Mouse (Mus musculus): ENCODE measurements at regions not wholly inside any gene's neighbourhood (a gene's known extent, or its start where the extent isn't known, plus 50 kb on each side); places are given as distances from the start of the nearest gene placed in this dataset.
"Not testable (repeated sequence)": the region's sequence is repeated elsewhere in the genome, so short reads cannot be mapped to it uniquely, and the experiment has no call there.

- in situ Hi-C loops (cut with MboI; ENCODE audit: low pct_unique_long_range_greater_than_20kb in 1 of 2, low sequenced_read_pairs in 2 of 2, unreplicated experiment in 1 of 2), result no loop called here
These were observed 2615.7 kb downstream of the Poteg start for GRCm38 (mm10) chr8:30063148-30063547.

GRCm38 (mm10) chr8:30077726-30078125 is 2630.3 kb downstream of the Poteg start:
- in situ Hi-C loops (cut with MboI; ENCODE audit: low pct_unique_long_range_greater_than_20kb in 1 of 2, low sequenced_read_pairs in 2 of 2, unreplicated experiment in 1 of 2), result no loop called here

DNA sequence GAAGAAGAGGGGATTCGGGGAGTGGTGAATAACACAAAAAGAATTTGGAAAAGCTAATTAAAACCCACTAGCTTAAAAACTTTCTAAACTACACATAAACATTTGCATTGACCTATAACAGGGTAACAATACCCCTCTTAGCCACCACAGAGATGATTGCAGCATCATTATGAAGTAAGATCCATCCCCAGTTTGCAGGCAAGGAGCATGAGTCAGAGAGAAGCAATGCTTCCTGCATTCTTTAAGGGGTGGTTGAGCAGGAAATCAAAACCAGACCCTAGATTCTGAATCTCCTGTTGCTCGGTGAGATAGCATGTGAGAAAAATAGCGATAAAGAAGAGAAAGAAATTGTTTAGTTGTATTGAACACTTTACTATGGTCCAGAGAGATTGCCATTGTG is 2680.3 kb downstream of the Poteg start:
- in situ Hi-C loops (cut with MboI; ENCODE audit: low pct_unique_long_range_greater_than_20kb in 1 of 2, low sequenced_read_pairs in 2 of 2, unreplicated experiment in 1 of 2), result no loop called here

- in situ Hi-C loops (cut with MboI; ENCODE audit: low pct_unique_long_range_greater_than_20kb in 1 of 2, low sequenced_read_pairs in 2 of 2, unreplicated experiment in 1 of 2), result no loop called here
These were observed 2687.5 kb downstream of the Poteg start for GRCm38 (mm10) chr8:30134999-30135398.

DNA sequence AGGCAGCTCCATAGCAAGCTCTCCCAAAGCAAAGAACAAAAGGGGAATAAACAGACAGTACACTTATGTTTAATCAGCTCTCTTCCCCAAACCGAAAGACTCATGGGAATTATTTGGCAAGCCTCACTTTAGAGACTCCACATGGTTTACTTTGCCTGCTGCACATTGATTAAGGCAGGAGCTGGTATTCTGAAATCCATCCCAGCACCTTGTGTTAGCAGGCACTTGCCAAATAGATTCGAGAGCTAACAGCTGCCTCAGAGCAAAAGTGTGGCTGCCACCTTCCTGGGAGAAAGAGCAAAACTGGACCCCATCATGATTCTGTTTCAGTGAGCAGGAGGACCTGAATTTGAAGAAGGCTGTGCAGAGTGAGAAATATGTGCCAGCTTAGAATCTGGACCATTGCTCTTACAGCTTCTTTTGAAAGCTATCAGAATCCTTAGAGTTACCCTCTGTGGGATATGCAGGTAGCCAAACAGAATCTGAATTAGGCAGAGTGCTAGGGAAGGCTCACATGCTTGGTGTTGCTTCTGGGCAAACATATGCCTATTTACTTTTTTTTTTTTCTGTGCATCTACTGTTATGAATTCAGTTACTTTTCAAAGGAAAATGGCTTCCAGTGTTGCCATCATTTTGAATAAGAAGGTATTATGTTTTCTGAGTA is 2703.8 kb downstream of the Poteg start:
- in situ Hi-C loops (cut with MboI; ENCODE audit: low pct_unique_long_range_greater_than_20kb in 1 of 2, low sequenced_read_pairs in 2 of 2, unreplicated experiment in 1 of 2), result no loop called here

DNA sequence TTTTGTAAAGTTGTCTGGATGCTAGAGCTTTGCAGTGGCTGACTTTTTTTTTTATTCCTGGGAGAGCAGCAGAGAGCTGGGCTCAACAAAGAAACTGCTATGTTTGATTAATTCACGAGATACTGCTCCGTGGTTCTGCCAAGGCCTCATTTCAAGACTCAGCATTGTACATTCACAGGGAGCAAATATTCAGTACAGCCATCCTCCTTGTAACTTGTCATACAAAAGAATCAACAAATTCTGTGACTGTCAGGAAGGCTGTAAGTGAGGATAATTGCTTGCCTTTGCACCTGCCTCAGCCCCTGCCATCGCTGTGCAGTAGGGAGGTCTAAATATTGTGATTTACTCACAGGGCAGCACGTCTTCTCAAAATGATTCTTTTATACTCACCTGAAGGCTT is 2705.5 kb downstream of the Poteg start:
- in situ Hi-C loops (cut with MboI; ENCODE audit: low pct_unique_long_range_greater_than_20kb in 1 of 2, low sequenced_read_pairs in 2 of 2, unreplicated experiment in 1 of 2), result no loop called here

- in situ Hi-C loops (cut with MboI; ENCODE audit: low pct_unique_long_range_greater_than_20kb in 1 of 2, low sequenced_read_pairs in 2 of 2, unreplicated experiment in 1 of 2), result no loop called here
These were observed 2724.4 kb downstream of the Poteg start for GRCm38 (mm10) chr8:30171881-30172280.

DNA sequence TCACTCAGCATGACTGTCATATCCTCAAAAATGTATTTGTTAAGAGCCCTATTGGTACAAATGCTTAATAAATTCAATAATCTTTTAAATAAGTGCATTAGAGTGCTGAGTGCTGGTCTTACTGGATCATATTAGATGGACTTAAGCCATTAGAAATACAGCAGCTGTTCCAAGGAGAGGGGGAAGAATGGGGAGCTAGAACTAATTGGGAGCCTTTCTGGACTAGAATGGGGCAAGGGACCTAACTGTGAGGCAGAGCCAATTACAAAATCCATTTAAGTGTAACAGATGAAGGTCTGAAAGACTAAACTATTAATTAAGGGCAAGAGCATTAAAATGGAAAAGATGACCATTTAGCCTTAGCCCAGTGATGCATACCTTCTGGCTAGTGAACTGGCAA is 2755.3 kb downstream of the Poteg start:
- in situ Hi-C loops (cut with MboI; ENCODE audit: low pct_unique_long_range_greater_than_20kb in 1 of 2, low sequenced_read_pairs in 2 of 2, unreplicated experiment in 1 of 2), result not testable (repeated sequence)

DNA sequence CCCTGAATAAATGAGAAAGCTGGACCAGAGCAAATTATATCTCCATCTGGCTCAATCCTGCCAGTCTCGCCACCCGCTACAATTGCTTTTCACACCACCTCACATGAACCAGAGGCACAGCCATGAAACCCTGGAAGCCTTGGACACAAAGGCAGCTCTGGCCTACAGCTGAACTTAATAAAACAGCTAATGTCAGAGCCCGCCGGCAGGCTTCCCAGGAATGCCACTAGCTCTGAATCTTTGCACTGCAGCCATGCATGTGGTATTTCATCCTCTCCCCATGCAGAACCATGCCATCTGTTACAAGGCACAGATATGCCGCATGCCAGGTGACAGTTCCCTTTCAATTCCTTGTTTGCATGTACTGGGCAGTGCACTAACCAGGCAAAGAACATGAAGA is 2779.9 kb downstream of the Poteg start:
- in situ Hi-C loops (cut with MboI; ENCODE audit: low pct_unique_long_range_greater_than_20kb in 1 of 2, low sequenced_read_pairs in 2 of 2, unreplicated experiment in 1 of 2), result no loop called here

- in situ Hi-C loops (cut with MboI; ENCODE audit: low pct_unique_long_range_greater_than_20kb in 1 of 2, low sequenced_read_pairs in 2 of 2, unreplicated experiment in 1 of 2), result no loop called here
These were observed 2785.8 kb downstream of the Poteg start for GRCm38 (mm10) chr8:30233266-30233665.

DNA sequence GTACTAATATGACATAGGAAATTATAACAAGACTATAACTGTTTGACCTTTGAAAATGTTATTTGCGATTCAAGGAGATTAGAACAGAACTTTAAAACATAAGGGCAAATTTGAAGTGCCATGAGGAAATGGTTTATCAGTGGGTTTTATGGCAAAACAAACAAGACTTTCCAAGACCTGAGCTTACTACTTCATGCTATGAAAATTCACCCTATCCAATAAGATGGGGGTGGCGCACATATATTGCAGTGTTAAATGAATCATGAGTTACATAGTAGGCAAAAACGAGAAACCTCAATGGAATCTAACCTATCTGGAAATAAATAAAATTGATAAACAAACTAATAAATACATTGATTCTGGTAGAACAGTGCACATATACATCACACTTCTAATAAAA is 2804.3 kb downstream of the Poteg start:
- in situ Hi-C loops (cut with MboI; ENCODE audit: low pct_unique_long_range_greater_than_20kb in 1 of 2, low sequenced_read_pairs in 2 of 2, unreplicated experiment in 1 of 2), result no loop called here

DNA sequence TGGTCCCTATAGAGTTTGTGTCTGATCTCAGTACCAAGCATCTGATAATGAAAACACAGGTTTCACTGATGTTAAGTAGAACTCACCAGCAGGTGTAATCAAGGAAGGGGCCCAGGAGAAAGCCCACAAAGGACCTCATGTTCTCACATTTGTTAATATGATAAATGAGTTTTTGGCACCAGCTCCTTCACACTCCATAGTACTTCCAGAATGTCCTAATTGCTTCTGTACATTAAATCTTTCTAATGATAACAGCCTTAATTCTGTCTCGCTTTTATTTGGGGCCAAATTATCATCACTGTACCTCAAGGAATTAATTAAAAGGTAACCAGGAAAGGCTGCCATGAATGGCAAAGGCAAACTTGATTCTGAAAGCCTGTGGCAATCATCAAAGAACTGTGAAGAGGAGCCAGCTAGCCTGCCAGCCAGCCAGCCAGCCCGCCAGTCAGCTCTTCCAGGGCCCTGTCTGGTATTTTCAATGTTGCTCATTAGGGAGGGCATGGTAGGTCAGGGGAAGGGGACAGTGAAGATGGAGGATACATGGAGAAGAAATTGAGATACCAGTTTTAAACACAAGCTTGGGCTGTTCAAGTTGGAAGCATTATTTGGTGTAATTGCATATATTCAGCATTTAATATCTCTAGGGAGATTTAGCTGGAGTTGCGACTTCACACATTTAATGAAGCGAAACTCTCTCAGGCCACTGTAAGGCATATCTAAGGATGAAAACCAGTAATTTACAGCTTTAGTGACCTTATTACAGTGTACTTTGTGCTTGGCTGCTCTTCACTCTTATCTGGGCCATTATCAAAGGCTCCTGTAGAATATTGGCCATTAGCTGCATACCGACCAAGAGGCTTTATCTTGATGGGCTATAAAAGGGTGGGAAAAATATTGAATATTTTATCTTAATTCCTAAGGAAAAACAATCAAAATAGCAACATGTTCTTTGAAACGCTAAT is 2822.8 kb downstream of the Poteg start:
- in situ Hi-C loops (cut with MboI; ENCODE audit: low pct_unique_long_range_greater_than_20kb in 1 of 2, low sequenced_read_pairs in 2 of 2, unreplicated experiment in 1 of 2), result no loop called here

DNA sequence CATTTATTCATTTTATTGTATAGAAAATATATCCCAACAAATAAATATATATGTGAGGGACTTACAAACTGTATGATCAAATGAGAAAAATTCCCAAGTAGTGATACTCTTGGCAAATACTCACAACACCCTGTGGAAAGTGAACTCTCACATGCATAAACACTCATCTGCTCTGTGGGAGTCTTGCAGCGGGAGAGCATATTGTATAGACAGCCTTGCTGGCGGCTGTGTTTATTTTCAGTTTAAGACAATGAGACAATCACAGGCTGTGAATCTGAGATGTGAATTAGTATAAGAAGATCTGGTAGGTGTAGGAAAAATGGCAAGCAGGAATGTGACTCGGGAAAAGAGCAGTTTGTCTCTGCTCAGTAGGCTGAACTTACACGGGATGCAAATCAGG is 2841.7 kb downstream of the Poteg start:
- in situ Hi-C loops (cut with MboI; ENCODE audit: low pct_unique_long_range_greater_than_20kb in 1 of 2, low sequenced_read_pairs in 2 of 2, unreplicated experiment in 1 of 2), result no loop called here

DNA sequence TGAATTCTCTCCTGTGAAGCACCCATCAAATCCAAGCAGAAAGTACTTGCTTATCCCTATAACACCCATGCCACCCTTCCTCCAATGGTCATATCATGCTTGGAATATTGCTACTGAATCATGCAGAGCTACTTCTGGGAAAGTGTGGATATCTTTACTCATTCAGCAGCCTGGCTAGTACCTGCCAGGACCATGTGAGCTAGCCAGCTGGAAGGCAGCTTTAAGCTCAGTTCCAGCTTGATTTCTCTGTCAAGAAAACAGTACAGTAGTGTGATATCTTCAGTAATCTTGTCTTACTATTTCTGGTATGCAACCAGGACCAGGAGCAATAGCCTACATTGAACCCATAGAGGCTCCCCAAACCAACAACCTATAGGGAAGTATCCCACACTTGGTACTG is 2883.7 kb downstream of the Poteg start:
- in situ Hi-C loops (cut with MboI; ENCODE audit: low pct_unique_long_range_greater_than_20kb in 1 of 2, low sequenced_read_pairs in 2 of 2, unreplicated experiment in 1 of 2), result no loop called here

GRCm38 (mm10) chr8:30333352-30333751 is 2885.9 kb downstream of the Poteg start:
- in situ Hi-C loops (cut with MboI; ENCODE audit: low pct_unique_long_range_greater_than_20kb in 1 of 2, low sequenced_read_pairs in 2 of 2, unreplicated experiment in 1 of 2), result no loop called here

DNA sequence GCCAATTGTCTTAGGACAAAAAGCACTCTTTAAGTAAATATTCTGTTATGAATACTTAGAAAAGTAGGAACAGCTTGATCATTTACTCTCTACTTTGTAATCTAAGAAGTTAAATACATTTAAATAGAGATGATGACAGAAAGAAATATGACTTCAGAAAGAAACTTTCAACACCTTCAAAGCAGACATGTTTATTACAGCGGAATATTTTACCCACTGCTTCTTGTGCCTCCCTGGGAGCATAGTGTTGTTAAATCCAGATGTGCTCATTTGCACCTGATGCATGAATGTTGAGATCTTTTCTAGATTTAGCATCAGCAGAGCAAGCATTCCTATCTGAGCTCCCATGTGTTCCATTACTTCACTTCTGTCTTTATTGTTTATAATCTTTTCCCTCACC is 2912.0 kb downstream of the Poteg start:
- in situ Hi-C loops (cut with MboI; ENCODE audit: low pct_unique_long_range_greater_than_20kb in 1 of 2, low sequenced_read_pairs in 2 of 2, unreplicated experiment in 1 of 2), result no loop called here

GRCm38 (mm10) chr8:30365721-30366120 is 2918.3 kb downstream of the Poteg start:
- in situ Hi-C loops (cut with MboI; ENCODE audit: low pct_unique_long_range_greater_than_20kb in 1 of 2, low sequenced_read_pairs in 2 of 2, unreplicated experiment in 1 of 2), result no loop called here

DNA sequence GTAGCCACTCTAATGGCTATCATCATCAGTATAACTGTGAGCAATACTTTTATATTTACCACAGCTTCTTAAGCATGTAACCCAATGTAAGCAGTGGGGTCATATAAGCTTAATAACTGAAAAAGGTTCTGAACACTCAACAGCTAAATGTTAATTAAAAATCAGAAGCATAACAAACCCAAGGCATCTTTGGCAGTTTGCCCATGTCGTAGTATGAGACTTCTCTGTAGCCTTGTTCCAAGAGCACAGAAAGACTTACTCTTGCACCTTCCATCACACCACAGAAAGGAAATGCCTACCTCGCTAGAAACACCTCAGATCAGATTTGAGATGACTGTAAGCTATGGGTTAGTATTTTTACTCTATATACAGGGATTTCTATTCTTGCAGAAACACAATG is 2944.5 kb downstream of the Poteg start:
- in situ Hi-C loops (cut with MboI; ENCODE audit: low pct_unique_long_range_greater_than_20kb in 1 of 2, low sequenced_read_pairs in 2 of 2, unreplicated experiment in 1 of 2), result no loop called here

- in situ Hi-C loops (cut with MboI; ENCODE audit: low pct_unique_long_range_greater_than_20kb in 1 of 2, low sequenced_read_pairs in 2 of 2, unreplicated experiment in 1 of 2), result no loop called here
These were observed 2989.1 kb upstream of the 5930422O12Rik start for GRCm38 (mm10) chr8:30439423-30439822.

- in situ Hi-C loops (cut with MboI; ENCODE audit: low pct_unique_long_range_greater_than_20kb in 1 of 2, low sequenced_read_pairs in 2 of 2, unreplicated experiment in 1 of 2), result no loop called here
These were observed 2986.7 kb upstream of the 5930422O12Rik start for GRCm38 (mm10) chr8:30441821-30442220.

All from mouse embryonic stem cell (cell line).